Mouse (Mus musculus) spleen, postnatal 10 days (tissue): Measurements from ENCODE around the gene Snapc5.
"Not testable (repeated sequence)": the region's sequence is repeated elsewhere in the genome, so short reads cannot be mapped to it uniquely, and the experiment has no call there.

Source experiments
- DNase-seq, 2 experiments: peaks; one replicate each; pipeline ENCODE4 v3.0.0; 2021 to 2022; ENCODE audit warnings: low spot score in 2 of 2

Gene Snapc5

GRCm38 (mm10) chr9:64198763-64199418, 19.8 kb downstream of the Snapc5 start:
- not testable (repeated sequence) for DNase-seq

- DNase-seq = no peak
These were observed 20.8 kb downstream of the Snapc5 start for GRCm38 (mm10) chr9:64199897-64200296.

- no peak for DNase-seq
These were observed 23.3 kb downstream of the Snapc5 start for GRCm38 (mm10) chr9:64202331-64202730.

- no peak for DNase-seq
These were observed 23.8 kb downstream of the Snapc5 start for GRCm38 (mm10) chr9:64202866-64203265.

- DNase-seq = no peak
These were observed 28.5 kb downstream of the Snapc5 start for GRCm38 (mm10) chr9:64207509-64208084.

- DNase-seq = no peak
These were observed 35.4 kb downstream of the Snapc5 start for GRCm38 (mm10) chr9:64214452-64214851.

GRCm38 (mm10) chr9:64216090-64216489, 37.0 kb downstream of the Snapc5 start:
- no peak for DNase-seq

- no peak for DNase-seq
These were observed 37.6 kb downstream of the Snapc5 start for GRCm38 (mm10) chr9:64216641-64217040.

- no peak for DNase-seq
These were observed 38.8 kb downstream of the Snapc5 start for GRCm38 (mm10) chr9:64217887-64218286.

- no peak for DNase-seq
These were observed 40.2 kb downstream of the Snapc5 start for GRCm38 (mm10) chr9:64219305-64219704.

GRCm38 (mm10) chr9:64219772-64220420, 40.8 kb downstream of the Snapc5 start:
- DNase-seq = no peak

- no peak for DNase-seq
These were observed 41.5 kb downstream of the Snapc5 start for GRCm38 (mm10) chr9:64220603-64221002.

- DNase-seq = no peak
These were observed 42.4 kb downstream of the Snapc5 start for GRCm38 (mm10) chr9:64221480-64221879.

GRCm38 (mm10) chr9:64222098-64222497, 43.0 kb downstream of the Snapc5 start:
- DNase-seq = no peak

GRCm38 (mm10) chr9:64225805-64226204, 46.7 kb downstream of the Snapc5 start:
- no peak for DNase-seq

GRCm38 (mm10) chr9:64227736-64228135, 48.7 kb downstream of the Snapc5 start:
- peak in 1 of 2 experiments; percentile 15 for DNase-seq

- DNase-seq = no peak
These were observed 49.9 kb downstream of the Snapc5 start for GRCm38 (mm10) chr9:64228972-64229371.

- DNase-seq = no peak
These were observed 52.1 kb downstream of the Snapc5 start for GRCm38 (mm10) chr9:64231171-64231570.

- DNase-seq = no peak
These were observed 52.6 kb downstream of the Snapc5 start for GRCm38 (mm10) chr9:64231674-64232073.

GRCm38 (mm10) chr9:64232257-64232957, 53.3 kb downstream of the Snapc5 start:
- DNase-seq = no peak
